Mouse (Mus musculus) heart, adult 2 months (tissue): ENCODE measurements around the gene Clec16a.

Source experiments
- CTCF ChIP-seq: fragments of 200-600 bp; IDR thresholded peaks from 2 replicates; pipeline ENCODE4 v1.8.1; 2022; ENCODE audit warnings: antibody characterized with exemption, mild to moderate bottlenecking, moderate library complexity
- EP300 ChIP-seq: fragments of 200-500 bp; IDR thresholded peaks from 2 replicates; pipeline ENCODE4 v1.6.1; 2011; ENCODE audit warnings: low read depth, low read length, control low read depth; ENCODE audit not compliant: insufficient read depth
- POLR2A ChIP-seq: fragments of 200-500 bp; IDR thresholded peaks from 2 replicates; pipeline ENCODE4 v1.6.1; 2011; ENCODE audit warnings: mild to moderate bottlenecking, low read depth, low read length, control low read depth; ENCODE audit not compliant: insufficient read depth

- TF ChIP-seq POLR2A, result no peak
- TF ChIP-seq CTCF, result no peak
- peak; percentile 67; the same call in 1 of the 2 replicates for TF ChIP-seq EP300
Observed at GRCm38 (mm10) chr16:10739854-10740398, 194.8 kb downstream of the Clec16a start.
